8 mouse cellular contexts compared by ENCODE assay signal in the genomic region with DNA sequence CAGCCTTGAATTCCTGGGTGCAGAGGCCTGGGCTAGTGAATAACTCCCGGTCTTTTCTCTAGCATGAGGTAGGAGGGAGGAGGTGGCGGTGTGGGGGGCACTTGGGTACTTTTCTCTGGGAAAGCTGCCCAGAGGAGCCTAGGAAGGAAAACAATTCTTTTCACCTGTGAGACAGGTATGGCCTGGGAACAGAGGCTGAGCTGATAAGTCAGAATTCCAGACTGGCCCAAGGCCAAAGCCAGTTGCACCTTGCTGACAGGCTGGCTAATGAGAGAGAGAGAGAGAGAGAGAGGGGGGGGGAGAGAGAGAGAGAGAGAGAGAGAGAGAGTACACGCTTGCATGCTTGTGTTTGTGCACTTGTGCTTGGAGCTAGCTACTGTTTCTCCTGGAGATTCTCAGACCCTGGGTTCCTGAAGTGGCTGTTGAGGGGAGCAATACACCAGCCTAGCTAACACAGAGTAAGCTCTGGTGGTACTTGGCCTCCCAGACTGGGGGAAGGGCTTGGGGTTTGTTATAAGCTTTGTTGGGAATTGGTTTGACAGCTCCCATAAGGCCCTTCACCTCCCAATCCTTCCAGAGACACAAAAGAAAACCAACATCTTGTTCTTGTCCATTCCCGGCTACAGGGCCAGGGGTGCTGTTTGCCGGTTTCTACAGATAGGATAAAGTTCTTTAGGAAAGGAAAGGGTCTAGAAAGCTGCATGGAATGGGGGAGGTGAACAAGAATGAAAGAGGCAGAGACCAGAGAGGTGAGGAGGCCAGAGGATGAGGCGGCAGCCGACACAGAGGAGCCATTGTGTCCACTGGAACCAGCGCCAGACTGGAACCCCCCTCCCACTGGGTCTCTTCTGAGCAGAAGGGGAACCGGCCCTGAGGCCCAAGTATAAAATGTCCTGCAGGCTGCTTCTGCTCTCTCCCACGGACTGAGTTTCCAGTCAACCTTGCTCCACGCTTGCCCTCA. TPM values are rescaled to one million over a fixed set of nuclear protein-coding genes. Genes with fewer than 3 reads are reported as not detected.
A peak's percentile ranks its signal among the peaks of the same experiment; 100 is the strongest.
DNase-seq lines count a peak whose midpoint lies in the region; ATAC-seq and TF ChIP-seq lines count a peak whose summit lies in the region.

A gene (plus strand): TSS at position 739 of the 961 bp plus-strand sequence.

- no peak for DNase-seq in thymus, adult 2 months
- DNase-seq in thymus, postnatal 10 days (ENCODE audit: low spot score in 2 of 2), result no peak
- DNase-seq in forebrain, embryonic 14.5 days (ENCODE audit: low spot score), result peak; percentile 33
- DNase-seq in limb, embryonic 11.5 days (ENCODE audit: low spot score), result peak; percentile 56
- DNase-seq in spleen, adult 12 weeks (ENCODE audit: low spot score), result no peak
- DNase-seq in right cerebral cortex, postnatal 25 days, result no peak
- DNase-seq in layer of hippocampus, postnatal 14 days (ENCODE audit: low spot score in 2 of 2), result no peak

- peak within 1 kb of the TSS; percentile 32; the same call in 1 of the 2 replicates for H3K9ac ChIP-seq in forebrain, embryonic 14.5 days (ENCODE audit: low read length)
- 0 out of 2 replicates have a peak within 1 kb of the TSS, but pooled peaks have one; percentile 17 for H3K9ac ChIP-seq in limb, embryonic 11.5 days (ENCODE audit: low read length)
- H3K9ac ChIP-seq in midbrain, embryonic 15.5 days, result peak within 1 kb of the TSS; percentile 27

- H3K4me2 ChIP-seq in forebrain, embryonic 14.5 days (ENCODE audit: low read length), result peak within 1 kb of the TSS; percentile 92
- peak within 1 kb of the TSS; percentile 75 for H3K4me2 ChIP-seq in limb, embryonic 11.5 days (ENCODE audit: low read depth, severe bottlenecking)
- peak within 1 kb of the TSS; percentile 91 for H3K4me2 ChIP-seq in midbrain, embryonic 15.5 days

- TF ChIP-seq CTCF in thymus, adult 2 months (IDR thresholded peaks at IDR 0.05; ENCODE audit: borderline replicate concordance, control insufficient read depth, extremely low read depth, insufficient read depth, low read length, poor library complexity), result no peak

- no peaks in the 10 kb centered on the region for H3K36me3 ChIP-seq in thymus, adult 2 months (ENCODE audit: control insufficient read depth, insufficient read depth, low read length)
- H3K36me3 ChIP-seq in forebrain, embryonic 14.5 days (ENCODE audit: control insufficient read depth, insufficient read depth, low read length), result no peaks in the 10 kb centered on the region
- no peaks in the 10 kb centered on the region for H3K36me3 ChIP-seq in limb, embryonic 11.5 days (ENCODE audit: control insufficient read depth, insufficient read depth, low read length)
- H3K36me3 ChIP-seq in midbrain, embryonic 15.5 days (replicated peaks), result no peaks in the 10 kb centered on the region

- peaks cover 15% of the 10 kb centered on the region for H3K4me1 ChIP-seq in thymus, adult 2 months (replicated peaks; ENCODE audit: control insufficient read depth, insufficient read depth, low read length)
- peaks cover 31% of the 10 kb centered on the region for H3K4me1 ChIP-seq in forebrain, embryonic 14.5 days (ENCODE audit: control insufficient read depth, insufficient read depth, low read length)
- peaks cover 28% of the 10 kb centered on the region for H3K4me1 ChIP-seq in limb, embryonic 11.5 days (ENCODE audit: control insufficient read depth, insufficient read depth, low read length)
- H3K4me1 ChIP-seq in midbrain, embryonic 15.5 days, result peaks cover 37% of the 10 kb centered on the region

- H3K9me3 ChIP-seq in forebrain, embryonic 14.5 days (replicated peaks; ENCODE audit: control insufficient read depth, low read length), result no peaks in the 10 kb centered on the region
- no peaks in the 10 kb centered on the region for H3K9me3 ChIP-seq in limb, embryonic 11.5 days (ENCODE audit: control insufficient read depth, low read length)
- H3K9me3 ChIP-seq in midbrain, embryonic 15.5 days, result no peaks in the 10 kb centered on the region

- TF ChIP-seq POLR2A in thymus, adult 2 months (IDR thresholded peaks at IDR 0.05; ENCODE audit: control insufficient read depth, extremely low read depth, insufficient read depth, low read length, poor library complexity), result no peak

- 68% methylated on average over 11 of the region's 11 CpGs for WGBS in thymus, adult 2 months
- WGBS in forebrain, embryonic 14.5 days, result 15% methylated on average over 11 of the region's 11 CpGs
- 37% methylated on average over 11 of the region's 11 CpGs for WGBS in limb, embryonic 11.5 days
- 17% methylated on average over 11 of the region's 11 CpGs for WGBS in midbrain, embryonic 15.5 days

- H3K27me3 ChIP-seq in thymus, adult 2 months (ENCODE audit: control insufficient read depth, insufficient read depth, low read length), result peaks cover 23% of the 10 kb centered on the region
- H3K27me3 ChIP-seq in forebrain, embryonic 14.5 days (replicated peaks; ENCODE audit: control insufficient read depth, insufficient read depth, low read length), result peaks cover 40% of the 10 kb centered on the region
- H3K27me3 ChIP-seq in limb, embryonic 11.5 days (ENCODE audit: control insufficient read depth, insufficient read depth, low read length), result peaks cover 49% of the 10 kb centered on the region
- peaks cover 44% of the 10 kb centered on the region for H3K27me3 ChIP-seq in midbrain, embryonic 15.5 days (replicated peaks)

- no peak within 1 kb of the TSS for H3K27ac ChIP-seq in thymus, adult 2 months (ENCODE audit: control insufficient read depth, insufficient read depth, low read length)
- no peak within 1 kb of the TSS for H3K27ac ChIP-seq in forebrain, embryonic 14.5 days (ENCODE audit: low read depth, low read length)
- H3K27ac ChIP-seq in limb, embryonic 11.5 days (replicated peaks; ENCODE audit: low read depth, low read length), result no peak within 1 kb of the TSS
- no peak within 1 kb of the TSS for H3K27ac ChIP-seq in midbrain, embryonic 15.5 days

- no peak within 1 kb of the TSS for H3K4me3 ChIP-seq in thymus, adult 2 months (ENCODE audit: control insufficient read depth, insufficient read depth, low read length)
- peak within 1 kb of the TSS; percentile 39 for H3K4me3 ChIP-seq in forebrain, embryonic 14.5 days (ENCODE audit: low read depth, low read length)
- H3K4me3 ChIP-seq in limb, embryonic 11.5 days (ENCODE audit: low read depth, low read length), result peak within 1 kb of the TSS; percentile 41
- peak within 1 kb of the TSS; percentile 41 for H3K4me3 ChIP-seq in midbrain, embryonic 15.5 days

- ATAC-seq in forebrain, embryonic 14.5 days, result no peak
- ATAC-seq in limb, embryonic 11.5 days (ENCODE audit: insufficient number of reproducible peaks, low FRiP score, low TSS enrichment, low read depth), result no peak
- no peak for ATAC-seq in midbrain, embryonic 15.5 days (replicated peaks)

RNA-seq across cellular contexts. Expression of the gene that starts here (rescaled TPM):
- polyA plus RNA-seq in thymus, adult 2 months (2012; rRNA removed), result 12.9 and 15.7 TPM in 2 replicates
- 2.2 and 2.7 TPM in 2 replicates for polyA plus RNA-seq in forebrain, embryonic 14.5 days (2014; fragmentation: Nextera tagmentation; extraction: Ambion mirVana)
- 1.3 and 1.9 TPM in 2 replicates for polyA plus RNA-seq in limb, embryonic 11.5 days (2014; fragmentation: Nextera tagmentation; extraction: Ambion mirVana)
- 5.3 and 7.3 TPM in 2 replicates for polyA plus RNA-seq in midbrain, embryonic 15.5 days (2015; fragmentation: Nextera tagmentation; extraction: Ambion mirVana)
- 1 to 10 TPM; 2.2 TPM for total RNA-seq in layer of hippocampus, postnatal 14 days (2021)

Comparison
In these comparisons a context has a peak if more than half of its experiments do, and no peak if none do; other contexts are left out.
1. DNase-seq: peak in forebrain, embryonic 14.5 days (single experiment) and limb, embryonic 11.5 days (single experiment); none in thymus, adult 2 months (single experiment), thymus, postnatal 10 days (0 of 2), spleen, adult 12 weeks (single experiment), right cerebral cortex, postnatal 25 days (single experiment) and layer of hippocampus, postnatal 14 days (0 of 2).
2. Peak in every context shown above with its lines, with median percentiles within 50 percentile points of each other: H3K4me2 ChIP-seq and H3K9ac ChIP-seq.